Mouse (Mus musculus) small intestine, adult 2 months (tissue): ENCODE measurements at regions not wholly inside any gene's neighbourhood (a gene's known extent, or its start where the extent isn't known, plus 50 kb on each side); places are given as distances from the start of the nearest gene placed in this dataset.

Experiments used
- CTCF ChIP-seq: fragments of 200-500 bp; IDR thresholded peaks from 2 replicates; pipeline ENCODE4 v1.5.1; 2012; ENCODE audit warnings: low read depth, mild to moderate bottlenecking, control low read depth, inconsistent platforms, low read length, moderate library complexity, mixed read lengths; ENCODE audit not compliant: insufficient replicate concordance, insufficient read length; ENCODE audit errors: extremely low read depth
- POLR2A ChIP-seq: fragments of 200-500 bp; IDR thresholded peaks from 2 replicates; pipeline ENCODE4 v1.6.1; 2012; ENCODE audit warnings: low read depth, mild to moderate bottlenecking, control low read depth, inconsistent platforms, low read length, moderate library complexity

- TF ChIP-seq CTCF, result no peak
- no peak for TF ChIP-seq POLR2A
Measured at GRCm38 (mm10) chr9:67664773-67665172, 94.5 kb upstream of the C2cd4b start.
